Mouse (Mus musculus) G1E (cell line): ENCODE results near the gene Rtbdn.

Source experiments
- CTCF ChIP-seq: IDR thresholded peaks from 2 replicates; pipeline ENCODE4 v1.5.1; 2012; ENCODE audit warnings: low read depth, low read length, inconsistent platforms, mixed read lengths
- GATA1 ChIP-seq: IDR thresholded peaks from 2 replicates; pipeline ENCODE4 v1.6.1; 2012; ENCODE audit warnings: borderline replicate concordance, low read length, inconsistent platforms, mixed read lengths

- no peak for TF ChIP-seq CTCF
- no peak for TF ChIP-seq GATA1
These were observed 26.3 kb downstream of the Rtbdn start for GRCm38 (mm10) chr8:84973079-84973478.
